Mouse (Mus musculus) cortical plate, adult 2 months (tissue): Measurements from ENCODE around the gene Ift88.

ENCODE experiments used
- CTCF ChIP-seq: fragments of 200-500 bp; IDR thresholded peaks from 2 replicates; pipeline ENCODE4 v1.5.1; 2011; ENCODE audit warnings: mild to moderate bottlenecking, control low read depth, low read length; ENCODE audit not compliant: insufficient read depth; ENCODE audit errors: extremely low read depth
- POLR2A ChIP-seq: fragments of 200-500 bp; IDR thresholded peaks from 2 replicates; pipeline ENCODE4 v1.6.1; 2011; ENCODE audit warnings: mild to moderate bottlenecking, low read length, control low read depth; ENCODE audit not compliant: insufficient read depth; ENCODE audit errors: extremely low read depth

DNA sequence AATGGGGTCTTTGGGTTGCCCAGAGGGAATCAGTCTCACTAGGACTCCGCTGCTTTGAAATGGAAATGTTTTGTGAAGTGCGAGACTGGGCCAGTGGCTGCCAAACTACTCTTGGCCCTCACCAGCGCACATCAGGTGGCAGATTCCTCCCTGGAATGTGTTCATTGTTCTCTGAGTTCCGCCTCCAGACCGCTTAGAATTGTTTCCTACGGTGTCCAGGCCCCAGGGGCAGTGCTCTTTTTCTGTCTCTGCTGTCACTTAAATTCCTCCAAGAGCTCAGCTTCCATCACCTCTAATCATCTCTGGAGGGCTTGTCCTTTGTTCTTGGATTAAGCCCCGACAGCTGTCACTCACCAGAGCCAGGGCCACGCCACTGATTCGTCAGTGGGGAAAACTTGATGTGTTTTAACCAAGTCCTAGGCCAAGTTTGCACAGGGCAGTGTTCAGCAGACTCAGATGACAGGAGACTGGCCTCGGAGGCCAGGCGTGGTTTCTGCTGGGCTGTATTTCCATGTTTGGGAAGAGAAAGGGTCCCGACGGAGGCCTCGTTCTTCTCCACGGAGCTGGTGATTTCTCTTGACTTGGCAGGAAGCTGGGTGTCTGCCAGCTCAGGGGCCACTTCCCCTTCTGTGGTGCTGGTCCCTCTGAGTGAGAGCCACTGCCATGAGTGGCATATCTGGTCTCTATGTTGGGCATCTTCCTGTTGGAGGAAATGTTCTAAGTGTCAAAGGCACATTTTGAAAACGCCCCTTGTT lies 113.6 kb downstream of the Ift88 start:
- TF ChIP-seq POLR2A (no peak), CTCF (no peak)
